Comparison of ENCODE assay signal across 9 mouse cellular contexts in genomic region chr7:90059629-90060301, GRCm38 (mm10).
DNase-seq lines count a peak whose midpoint lies in the region; ATAC-seq and TF ChIP-seq lines count a peak whose summit lies in the region.
"Had no signal": no experiment of that assay in that cellular context is flagged by ENCODE, and none has a peak within 500 bp of the region (broad histone marks: within the 10 kb centered on the region; RNA-seq: fewer than 3 reads in every experiment).

No protein-coding gene starts in this region.

- peak; percentile 18; the same call in 1 of the 2 replicates for ATAC-seq in intestine, embryonic 15.5 days

- H3K4me3 ChIP-seq in intestine, embryonic 15.5 days (replicated peaks): no peak overlapping the region
- H3K4me3 ChIP-seq in liver, adult 2 months (ENCODE audit: insufficient read depth, low read depth, low read length): no peak overlapping the region
- H3K4me3 ChIP-seq in spleen, adult 2 months (ENCODE audit: extremely low read depth, insufficient read depth, insufficient read length): no peak overlapping the region
- H3K4me3 ChIP-seq: midbrain, embryonic 12.5 days had no signal

- no peak for TF ChIP-seq POLR2A in liver, adult 2 months (IDR thresholded peaks at IDR 0.05; ENCODE audit: extremely low read depth, insufficient read depth, low read length)
- TF ChIP-seq POLR2A in spleen, adult 2 months (IDR thresholded peaks at IDR 0.05; ENCODE audit: low read depth, low read length): no peak

- H3K27ac ChIP-seq in intestine, embryonic 15.5 days: peak overlapping the region; percentile 40; the same call in 1 of the 2 replicates
- H3K27ac ChIP-seq in liver, adult 2 months (replicated peaks; ENCODE audit: insufficient read depth, low read depth, low read length): peak overlapping the region; percentile 93
- H3K27ac ChIP-seq in spleen, adult 2 months (ENCODE audit: insufficient read depth, low read length): peak overlapping the region; percentile 85
- H3K27ac ChIP-seq: midbrain, embryonic 12.5 days had no signal

- no peak for TF ChIP-seq CTCF in liver, adult 2 months (IDR thresholded peaks at IDR 0.05; ENCODE audit: low read depth, low read length)
- no peak for TF ChIP-seq CTCF in spleen, adult 2 months (IDR thresholded peaks at IDR 0.05; ENCODE audit: extremely low read depth, insufficient read depth, insufficient read length, insufficient replicate concordance)

- peak; percentile 46 to 47 for DNase-seq in heart, adult 18-20 months
- no peak for DNase-seq in heart, postnatal 36 days
- peak; percentile 25 for DNase-seq in ZHBTc4 (ENCODE audit: low read depth, low spot score)
- DNase-seq in liver, adult 2 months (ENCODE audit: extremely low read depth, low read depth, low spot score): peak; percentile 49
- peak; percentile 49 to 53 for DNase-seq in spleen, adult 2 months (ENCODE audit: low read depth in 1 of 2, low spot score in 2 of 2)
- DNase-seq in c-Kit-positive CD71-positive TER-119-positive erythroid progenitor cells, embryonic 14.5 days (ENCODE audit: low spot score): no peak
- DNase-seq in urinary bladder, adult 18-20 months (ENCODE audit: low spot score in 2 of 2): no peak

- H3K4me1 ChIP-seq in intestine, embryonic 15.5 days (replicated peaks): peaks cover 13% of the 10 kb centered on the region
- H3K4me1 ChIP-seq in liver, adult 2 months (ENCODE audit: control insufficient read depth, insufficient read depth, low read length): peaks cover 17% of the 10 kb centered on the region
- peaks cover 19% of the 10 kb centered on the region for H3K4me1 ChIP-seq in spleen, adult 2 months (ENCODE audit: control insufficient read depth, insufficient read depth, insufficient read length)

- H3K27me3 ChIP-seq in intestine, embryonic 15.5 days (replicated peaks): no peaks in the 10 kb centered on the region
- H3K27me3 ChIP-seq in liver, adult 2 months (ENCODE audit: control insufficient read depth, insufficient read depth, low read length): no peaks in the 10 kb centered on the region
- no peaks in the 10 kb centered on the region for H3K27me3 ChIP-seq in spleen, adult 2 months (ENCODE audit: control insufficient read depth, insufficient read depth, low read length)
- H3K27me3 ChIP-seq: midbrain, embryonic 12.5 days had no signal

- 72% methylated on average over 6 of the region's 6 CpGs for WGBS in intestine, embryonic 15.5 days
- 48% methylated on average over 6 of the region's 6 CpGs for WGBS in liver, adult 2 months
- WGBS in spleen, adult 2 months: 12% methylated on average over 6 of the region's 6 CpGs

- no peaks in the 10 kb centered on the region for H3K36me3 ChIP-seq in intestine, embryonic 15.5 days
- no peaks in the 10 kb centered on the region for H3K36me3 ChIP-seq in liver, adult 2 months (ENCODE audit: control insufficient read depth, insufficient read depth, low read length)
- H3K36me3 ChIP-seq in spleen, adult 2 months (ENCODE audit: control insufficient read depth, insufficient read depth, low read length): no peaks in the 10 kb centered on the region
- H3K36me3 ChIP-seq: midbrain, embryonic 12.5 days had no signal

- no peaks in the 10 kb centered on the region for H3K79me2 ChIP-seq in liver, adult 2 months (ENCODE audit: control insufficient read depth, insufficient read depth, low read length)

- H3K9ac ChIP-seq in intestine, embryonic 15.5 days: no peak overlapping the region
- peak overlapping the region; percentile 55 for H3K9ac ChIP-seq in liver, adult 2 months (ENCODE audit: low read depth, low read length)
- H3K9ac ChIP-seq: midbrain, embryonic 12.5 days had no signal

- H3K4me2 ChIP-seq in intestine, embryonic 15.5 days (replicated peaks): no peak overlapping the region
- H3K4me2 ChIP-seq: midbrain, embryonic 12.5 days had no signal

- intact Hi-C loops in heart, postnatal 36 days (cut with DNase I): no loop called here

- H3K9me3 ChIP-seq in intestine, embryonic 15.5 days: no peaks in the 10 kb centered on the region
- H3K9me3 ChIP-seq: midbrain, embryonic 12.5 days had no signal

Comparison
In these comparisons a context has a peak if more than half of its experiments do, and no peak if none do; other contexts are left out.
1. DNase-seq: peak in heart, adult 18-20 months (2 of 2), ZHBTc4 (single experiment), liver, adult 2 months (single experiment) and spleen, adult 2 months (2 of 2); none in heart, postnatal 36 days (0 of 2), c-Kit-positive CD71-positive TER-119-positive erythroid progenitor cells, embryonic 14.5 days (single experiment) and urinary bladder, adult 18-20 months (0 of 2).
2. H3K27ac ChIP-seq: peak in every context shown above with its lines; median percentile 93 in liver, adult 2 months; 85 in spleen, adult 2 months; 40 in intestine, embryonic 15.5 days.